16 mouse cellular contexts compared by ENCODE assay signal in genomic region chr3:115681184-115681583, GRCm38 (mm10).
"Had no signal": no experiment of that assay in that cellular context is flagged by ENCODE, and none has a peak within 500 bp of the region (broad histone marks: within the 10 kb centered on the region; RNA-seq: fewer than 3 reads in every experiment).

No protein-coding gene starts in this region.

- H3K9me3 ChIP-seq: limb, embryonic 15.5 days; liver, embryonic 12.5 days; megakaryocyte, embryonic 14.5 days; midbrain, embryonic 15.5 days; neural tube, embryonic 13.5 days had no signal

- ATAC-seq: liver, embryonic 12.5 days; midbrain, embryonic 15.5 days had no signal

- H3K36me3 ChIP-seq: limb, embryonic 15.5 days; liver, embryonic 12.5 days; midbrain, embryonic 15.5 days; neural tube, embryonic 13.5 days had no signal

- H3K4me3 ChIP-seq: limb, embryonic 15.5 days; liver, embryonic 12.5 days; megakaryocyte, embryonic 14.5 days; midbrain, embryonic 15.5 days; neural tube, embryonic 13.5 days had no signal

- H3K27ac ChIP-seq: kidney, postnatal 0 days; limb, embryonic 15.5 days; liver, embryonic 12.5 days; midbrain, embryonic 15.5 days; neural tube, embryonic 13.5 days had no signal

- H3K4me2 ChIP-seq: limb, embryonic 15.5 days; liver, embryonic 12.5 days; lung, embryonic 14.5 days; midbrain, embryonic 11.5 days; midbrain, embryonic 15.5 days; neural tube, embryonic 13.5 days had no signal

- H3K4me1 ChIP-seq: limb, embryonic 15.5 days; midbrain, embryonic 15.5 days; neural tube, embryonic 13.5 days had no signal

- H3K9ac ChIP-seq: limb, embryonic 15.5 days; liver, embryonic 12.5 days; lung, embryonic 14.5 days; midbrain, embryonic 15.5 days; neural tube, embryonic 13.5 days had no signal

- H3K27me3 ChIP-seq: limb, embryonic 15.5 days; liver, embryonic 12.5 days; megakaryocyte, embryonic 14.5 days; midbrain, embryonic 15.5 days; neural tube, embryonic 13.5 days had no signal

- DNase-seq: kidney, adult 2 months; kidney, postnatal 36 days; layer of hippocampus, adult 9-11 months; layer of hippocampus, postnatal 36 days; lung, embryonic 14.5 days; lung, postnatal 10 days; lung, postnatal 4 days; right cerebral cortex, postnatal 14 days; thymus, postnatal 36 days had no signal
